Mouse (Mus musculus) hindbrain, embryonic 11.5 days (tissue): ENCODE data around the gene Tmem43. TPM values are rescaled to one million over a fixed set of nuclear protein-coding genes. Genes with fewer than 3 reads are reported as not detected.

ENCODE experiments used
- ATAC-seq: fragments of 200-750 bp; cut with Nextera tagmentation; 2 replicates; pipeline ENCODE4 v1.8.0; 2017; ENCODE audit warnings: mild to moderate bottlenecking, moderate TSS enrichment, moderate library complexity; ENCODE audit not compliant: low FRiP score
- DNase-seq: peaks from one replicate; pipeline ENCODE4 v3.0.0-alpha.2; 2015; ENCODE audit warnings: low spot score
- H3K27ac ChIP-seq: fragments of 300-500 bp; sonication (generic); 2 replicates; pipeline ENCODE4 v1.5.1; 2014; ENCODE audit warnings: mild to moderate bottlenecking, low read depth, low read length
- H3K27me3 ChIP-seq: fragments of 300-500 bp; sonication (generic); 2 replicates; pipeline ENCODE4 v1.6.1; 2014; ENCODE audit warnings: mild to moderate bottlenecking, low read length, moderate library complexity, mixed read lengths; ENCODE audit not compliant: control insufficient read depth, insufficient read depth
- H3K36me3 ChIP-seq: fragments of 300-500 bp; sonication (generic); 2 replicates; pipeline ENCODE4 v1.6.1; 2014; ENCODE audit warnings: mild to moderate bottlenecking, low read length, moderate library complexity, mixed read lengths; ENCODE audit not compliant: control insufficient read depth, insufficient read depth
- H3K4me1 ChIP-seq: fragments of 300-500 bp; sonication (generic); replicated peaks from 2 replicates; pipeline ENCODE4 v1.6.1; 2014; ENCODE audit warnings: low read length, mixed read lengths; ENCODE audit not compliant: control insufficient read depth, insufficient read depth
- H3K4me2 ChIP-seq: fragments of 300-500 bp; sonication (generic); replicated peaks from 2 replicates; pipeline ENCODE4 v1.6.1; 2014; ENCODE audit warnings: mild to moderate bottlenecking, low read depth, low read length
- H3K4me3 ChIP-seq: fragments of 300-500 bp; sonication (generic); 2 replicates; pipeline ENCODE4 v1.5.1; 2014; ENCODE audit warnings: low read depth, low read length
- H3K9ac ChIP-seq: fragments of 300-500 bp; sonication (generic); 2 replicates; pipeline ENCODE4 v1.6.1; 2014; ENCODE audit warnings: low read depth, low read length
- H3K9me3 ChIP-seq: fragments of 300-500 bp; sonication (generic); 2 replicates; pipeline ENCODE4 v1.6.1; 2016; ENCODE audit warnings: low read length; ENCODE audit not compliant: control insufficient read depth
- WGBS: fragments of 180-500 bp; shearing (Covaris S2); extraction: QIAGEN DNeasy Blood & Tissue Kit; methylation state at CpG from one replicate; pipeline ENCODE4 v1.1.7; 2014; 5-methylcytosine and 5-hydroxymethylcytosine counted together
- polyA plus RNA-seq: library from polyadenylated mRNA; unstranded; fragments of >200 nt; fragmentation: Nextera tagmentation; extraction: Ambion mirVana; gene quantifications from 2 replicates; pipeline ENCODE4 v1.2.1, GENCODE M21; 2014

Tmem43 gene
- polyA plus RNA-seq = 53.1 and 56.1 TPM in 2 replicates

DNA sequence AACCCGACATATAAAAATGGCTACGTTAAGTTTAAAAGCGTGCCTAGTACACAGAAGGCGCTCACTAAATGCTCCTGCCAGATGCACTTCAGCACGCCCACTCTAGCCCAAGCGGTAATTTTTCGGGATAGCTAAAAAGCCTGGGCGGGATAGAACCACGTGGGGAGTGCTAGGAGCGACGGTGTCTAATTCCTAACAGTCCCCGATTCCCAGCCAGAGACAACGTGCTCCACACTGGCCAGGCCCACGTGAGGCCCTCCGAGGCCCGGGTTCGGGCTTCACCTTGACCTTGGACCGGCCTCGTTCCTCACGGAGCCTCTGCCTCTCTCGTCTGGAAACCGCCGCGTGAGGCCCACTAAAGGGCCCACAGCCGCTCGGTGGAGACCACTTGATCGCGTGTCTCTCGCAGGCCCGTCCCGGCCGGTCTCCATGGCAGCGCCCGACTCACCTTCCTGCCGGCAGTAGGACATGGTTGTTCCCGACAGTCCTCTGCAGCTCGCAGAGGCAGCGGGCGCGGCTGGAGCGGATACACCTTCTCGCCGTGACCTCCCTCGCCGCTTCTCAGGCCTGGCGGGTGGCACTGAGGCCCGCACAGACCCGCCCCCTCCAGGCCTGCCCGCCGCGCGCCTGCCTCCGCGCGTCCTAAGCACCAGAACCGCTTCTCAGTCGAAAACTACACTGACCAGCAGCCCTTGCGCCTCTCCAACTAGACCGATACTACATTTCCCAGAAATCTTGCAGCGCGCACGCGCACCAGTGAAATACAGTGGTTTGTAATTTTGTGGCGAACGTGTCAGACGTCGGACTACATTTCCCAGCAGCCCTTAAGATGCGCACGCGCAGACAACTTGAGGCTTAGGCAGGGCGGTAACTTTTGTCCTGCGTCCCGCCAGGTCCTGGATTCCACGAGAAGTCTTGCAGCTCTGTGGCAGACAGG lies at the start of gene Tmem43, which contains the start of gene Chchd4:
Tmem43 (plus strand) TSS at position 836 of the 937 bp plus-strand sequence.
Chchd4 (minus strand) TSS at position 679 of the 937 bp plus-strand sequence.
- H3K27ac ChIP-seq = peak within 1 kb of the TSS; percentile 39; the same call in 1 of the 2 replicates
- ATAC-seq = peak; percentile 98
- peak; percentile 100 for DNase-seq
- WGBS = under 1% methylated on average over 72 of the region's 74 CpGs
- H3K36me3 ChIP-seq = peaks cover 7% of the 10 kb centered on the region; the same call in 1 of the 2 replicates
- no peaks in the 10 kb centered on the region for H3K9me3 ChIP-seq
- H3K4me2 ChIP-seq = peak within 1 kb of the TSS; percentile 65
- H3K4me3 ChIP-seq = peak within 1 kb of the TSS; percentile 80
- H3K4me1 ChIP-seq = peaks cover 7% of the 10 kb centered on the region
- H3K27me3 ChIP-seq = no peaks in the 10 kb centered on the region
- peak within 1 kb of the TSS; percentile 79 for H3K9ac ChIP-seq

DNA sequence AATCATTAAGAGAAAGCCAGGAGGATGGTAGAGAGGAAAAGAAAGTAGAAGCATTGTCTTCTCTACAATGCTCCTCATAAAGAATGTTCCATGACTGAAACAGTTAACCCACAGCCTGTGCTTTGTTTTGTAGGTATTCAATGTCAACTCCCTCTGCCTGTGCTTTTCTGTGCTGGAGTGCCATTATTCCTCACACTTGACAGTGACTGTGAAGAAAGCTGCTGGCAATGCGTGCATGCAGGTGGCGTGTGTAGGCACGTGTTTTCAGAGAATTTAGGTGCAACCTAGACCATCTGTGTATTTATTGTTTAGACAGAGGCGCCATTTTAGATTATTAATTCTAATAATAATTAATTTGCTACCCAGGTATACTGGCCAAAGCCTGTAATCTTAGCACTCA lies 49.4 kb upstream of the Tmem43 start:
- H3K4me1 ChIP-seq = no peaks in the 10 kb centered on the region
- no peak overlapping the region for H3K9ac ChIP-seq
- H3K9me3 ChIP-seq = no peaks in the 10 kb centered on the region
- 53% methylated on average over 4 of the region's 4 CpGs for WGBS
- H3K27ac ChIP-seq = no peak overlapping the region
- H3K4me2 ChIP-seq = no peak overlapping the region
- ATAC-seq = no peak
- DNase-seq = no peak
- no peaks in the 10 kb centered on the region for H3K36me3 ChIP-seq
- H3K4me3 ChIP-seq = no peak overlapping the region
- H3K27me3 ChIP-seq = no peaks in the 10 kb centered on the region

DNA sequence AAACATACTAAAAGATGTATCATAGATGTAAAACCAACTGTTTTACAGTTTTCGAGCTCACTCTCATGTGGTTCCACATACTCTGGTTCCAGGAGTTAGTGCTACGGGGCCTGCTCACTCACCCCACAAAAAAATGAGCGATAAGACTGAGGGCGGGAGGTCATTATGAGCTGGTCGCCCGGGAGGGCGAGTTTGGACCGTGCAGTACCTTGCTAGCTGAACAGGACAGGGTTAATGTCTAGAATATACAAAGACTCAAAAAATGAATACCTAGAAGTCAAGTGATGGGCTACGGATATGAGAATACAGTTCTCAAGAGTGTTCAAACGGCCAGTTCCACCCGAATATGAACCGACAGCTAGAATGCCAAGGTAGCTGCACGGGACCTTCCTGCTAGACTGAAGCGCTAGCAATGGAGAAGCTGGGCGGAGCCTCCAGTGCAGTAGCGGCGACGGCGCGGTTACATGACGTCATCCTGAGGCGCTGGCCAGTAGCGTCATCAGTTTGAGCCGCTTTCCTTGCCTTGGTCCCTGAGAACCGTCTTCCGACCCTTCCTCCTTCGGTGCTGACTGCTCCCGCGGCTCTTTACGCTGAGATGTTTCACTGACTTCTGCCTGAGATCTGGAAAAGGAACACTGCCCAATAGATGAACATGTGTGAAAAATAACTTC lies 32.9 kb upstream of the Tmem43 start:
- H3K9me3 ChIP-seq = no peaks in the 10 kb centered on the region
- H3K4me3 ChIP-seq = peak overlapping the region; percentile 60
- DNase-seq (peak; percentile 98), ATAC-seq (peak; percentile 96)
- H3K27ac ChIP-seq = 0 out of 2 replicates have a peak overlapping the region, but pooled peaks have one; percentile 24
- H3K4me1 ChIP-seq = no peaks in the 10 kb centered on the region
- H3K36me3 ChIP-seq = no peaks in the 10 kb centered on the region
- H3K27me3 ChIP-seq = peaks cover 2% of the 10 kb centered on the region; the same call in 1 of the 2 replicates
- WGBS = 3% methylated on average over 30 of the region's 30 CpGs
- peak overlapping the region; percentile 74 for H3K9ac ChIP-seq
- peak overlapping the region; percentile 65 for H3K4me2 ChIP-seq

DNA sequence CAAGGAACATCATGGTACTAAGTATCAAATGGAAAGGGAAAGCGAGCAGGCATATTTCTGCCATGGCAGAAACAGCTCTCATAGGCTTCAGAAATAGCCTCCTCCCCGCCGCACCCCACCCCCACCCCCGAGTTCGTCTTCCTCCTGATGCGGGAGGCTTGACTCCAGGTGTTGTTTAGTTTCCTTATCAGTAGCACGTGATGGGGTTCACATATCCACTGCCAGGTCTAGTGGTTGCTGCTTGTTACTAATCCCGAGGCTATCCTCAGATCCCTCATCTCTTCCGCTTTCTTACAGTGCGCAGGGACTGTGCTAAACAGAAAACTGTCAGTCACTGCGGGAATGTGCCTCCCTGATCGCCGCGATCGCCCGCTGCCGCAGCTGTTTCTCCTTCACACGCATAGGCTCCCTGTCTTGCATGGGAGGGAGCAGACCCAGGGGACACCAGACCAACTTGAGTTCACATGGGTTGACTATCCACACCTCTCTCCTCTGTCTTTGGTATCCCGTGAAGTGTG lies 32.3 kb upstream of the Tmem43 start:
- 4% methylated on average over 19 of the region's 19 CpGs for WGBS
- ATAC-seq (peak; percentile 70), DNase-seq (no peak)
- Histone ChIP-seq H3K36me3 (no peaks in the 10 kb centered on the region), H3K4me3 (peak overlapping the region; percentile 60), H3K27ac (no peak overlapping the region), H3K4me2 (peak overlapping the region; percentile 65), H3K4me1 (no peaks in the 10 kb centered on the region), H3K9ac (peak overlapping the region; percentile 74), H3K27me3 (peaks cover 2% of the 10 kb centered on the region; the same call in 1 of the 2 replicates), H3K9me3 (no peaks in the 10 kb centered on the region)

DNA sequence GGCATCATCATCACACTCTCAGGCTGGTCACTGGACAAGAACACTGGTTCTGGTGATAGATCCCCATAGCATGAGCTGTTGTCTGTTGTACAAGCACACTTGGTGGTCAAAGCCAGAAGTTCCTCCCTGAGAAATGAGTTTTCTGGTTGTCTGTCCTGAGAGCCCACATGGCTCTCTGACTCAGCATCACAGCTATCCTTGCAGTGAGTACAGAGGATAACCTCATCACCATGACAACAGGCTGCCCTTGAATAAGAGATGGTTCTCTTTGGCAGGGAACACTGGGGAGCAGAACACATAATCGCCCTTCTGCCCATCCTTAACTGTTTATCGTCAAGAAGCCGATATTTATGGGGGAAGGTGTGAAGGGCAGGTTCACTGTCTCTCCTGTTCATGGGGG lies 28.2 kb upstream of the Tmem43 start:
- WGBS = 74% methylated on average over 3 of the region's 3 CpGs
- no peak for DNase-seq
- Histone ChIP-seq H3K4me1 (no peaks in the 10 kb centered on the region), H3K27me3 (no peaks in the 10 kb centered on the region), H3K9ac (no peak overlapping the region), H3K9me3 (no peaks in the 10 kb centered on the region), H3K36me3 (no peaks in the 10 kb centered on the region), H3K4me3 (no peak overlapping the region), H3K4me2 (no peak overlapping the region), H3K27ac (no peak overlapping the region)
- ATAC-seq = no peak

DNA sequence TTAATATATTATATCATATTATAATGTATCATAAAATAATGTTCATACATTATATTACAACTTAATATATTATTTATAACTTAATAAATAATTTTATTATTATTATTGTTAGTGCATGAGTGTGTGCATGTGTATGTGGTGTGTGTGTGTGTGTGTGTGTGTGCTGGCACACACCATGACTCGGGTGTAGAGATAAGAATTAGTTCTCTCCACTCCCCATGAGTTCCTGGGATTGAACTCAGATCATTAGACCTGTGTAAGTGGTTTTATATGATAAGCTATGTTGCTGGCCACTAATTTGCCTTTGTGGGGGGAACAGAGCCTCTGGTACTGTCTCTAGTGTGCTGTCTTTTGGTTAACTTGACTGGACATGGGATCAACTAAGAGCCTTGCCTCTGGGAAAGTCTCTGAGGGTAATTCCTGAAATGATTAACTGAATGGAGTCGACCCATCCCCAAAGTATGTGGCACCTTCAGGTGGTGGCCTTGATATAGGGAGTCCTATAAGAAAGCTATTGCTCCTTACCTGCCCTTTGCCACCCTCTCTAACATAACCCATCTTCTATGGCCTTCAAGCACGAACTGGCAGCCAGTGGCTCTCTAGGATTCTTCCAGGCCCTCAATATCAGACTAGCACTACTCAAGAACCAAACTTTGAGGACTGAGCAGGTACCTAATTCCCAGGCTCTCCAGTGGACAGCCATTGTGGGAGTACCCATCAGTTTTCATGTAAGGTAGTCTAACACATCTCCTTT lies 23.9 kb upstream of the Tmem43 start:
- Histone ChIP-seq H3K27ac (no peak overlapping the region), H3K4me1 (no peaks in the 10 kb centered on the region), H3K9me3 (no peaks in the 10 kb centered on the region), H3K9ac (no peak overlapping the region), H3K27me3 (no peaks in the 10 kb centered on the region), H3K4me2 (no peak overlapping the region), H3K4me3 (no peak overlapping the region), H3K36me3 (no peaks in the 10 kb centered on the region)
- ATAC-seq (no peak), DNase-seq (no peak)
- WGBS = 62% methylated on average over 3 of the region's 3 CpGs

DNA sequence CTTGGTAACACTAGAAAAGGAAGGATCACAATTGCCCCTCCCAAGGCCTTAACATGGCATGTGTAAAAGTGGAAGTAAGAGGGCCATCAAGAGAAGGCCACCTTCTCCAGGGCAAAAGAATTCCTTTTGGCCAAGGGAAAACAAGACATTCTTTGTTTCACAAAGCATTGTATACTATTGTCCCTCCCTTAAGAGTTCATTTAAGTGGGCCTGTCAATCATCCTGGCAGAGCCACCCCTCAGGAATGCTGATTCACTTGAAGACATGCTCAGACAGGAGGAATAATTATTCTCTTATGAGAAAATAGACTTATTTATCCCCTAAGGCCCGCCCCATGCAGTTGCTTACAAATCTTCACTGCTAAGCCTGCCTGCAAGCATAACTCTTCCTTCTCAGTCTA lies 21.4 kb upstream of the Tmem43 start:
- ATAC-seq (no peak), DNase-seq (peak; percentile 5)
- H3K4me1 ChIP-seq = no peaks in the 10 kb centered on the region
- no peak overlapping the region for H3K9ac ChIP-seq
- no peaks in the 10 kb centered on the region for H3K9me3 ChIP-seq
- no peaks in the 10 kb centered on the region for H3K27me3 ChIP-seq
- H3K4me2 ChIP-seq = no peak overlapping the region
- H3K4me3 ChIP-seq = no peak overlapping the region
- no peaks in the 10 kb centered on the region for H3K36me3 ChIP-seq
- WGBS = 62% methylated on average over 1 of the region's 1 CpGs
- no peak overlapping the region for H3K27ac ChIP-seq

DNA sequence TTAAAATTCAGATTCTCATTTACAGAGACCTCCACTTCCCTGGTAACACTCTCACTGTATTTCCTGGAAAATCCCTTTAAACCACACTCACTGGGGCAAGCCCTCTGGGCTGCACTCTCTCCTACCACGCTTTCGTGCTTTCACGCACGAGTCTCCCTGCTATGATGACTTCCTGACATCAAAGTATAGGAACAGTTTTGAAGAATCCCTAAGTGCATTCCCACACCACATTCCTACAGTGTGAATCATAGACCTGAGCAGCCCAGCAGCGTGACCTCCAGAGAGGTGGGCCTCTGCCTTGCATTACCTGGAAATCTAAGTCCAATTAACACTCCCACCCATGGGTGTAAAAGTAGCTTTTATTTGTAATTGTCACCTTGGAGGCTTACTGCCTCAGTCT lies 19.0 kb upstream of the Tmem43 start:
- no peaks in the 10 kb centered on the region for H3K9me3 ChIP-seq
- H3K4me1 ChIP-seq = no peaks in the 10 kb centered on the region
- no peaks in the 10 kb centered on the region for H3K27me3 ChIP-seq
- H3K4me3 ChIP-seq = no peak overlapping the region
- no peaks in the 10 kb centered on the region for H3K36me3 ChIP-seq
- no peak overlapping the region for H3K27ac ChIP-seq
- no peak overlapping the region for H3K9ac ChIP-seq
- ATAC-seq (no peak), DNase-seq (no peak)
- WGBS = 61% methylated on average over 5 of the region's 5 CpGs
- H3K4me2 ChIP-seq = no peak overlapping the region
